Mouse (Mus musculus) C2C12 (cell line): ENCODE data around the gene Lrrc4c. TPM values are rescaled to one million over a fixed set of nuclear protein-coding genes. Genes with fewer than 3 reads are reported as not detected.
A peak's percentile ranks its signal among the peaks of the same experiment; 100 is the strongest.

ENCODE experiments used
- H3K27me3 ChIP-seq: one replicate; pipeline ENCODE4 v1.6.1; 2011; ENCODE audit not compliant: control insufficient read depth, insufficient read depth, insufficient read length
- H3K36me3 ChIP-seq: one replicate; pipeline ENCODE4 v1.6.1; 2011; ENCODE audit not compliant: control insufficient read depth, insufficient read depth
- H3K4me3 ChIP-seq: one replicate; pipeline ENCODE4 v1.5.1; 2011; ENCODE audit warnings: mild to moderate bottlenecking, control low read depth; ENCODE audit not compliant: poor library complexity, insufficient read depth, severe bottlenecking
- H3K79me2 ChIP-seq: one replicate; pipeline ENCODE4 v1.6.1; 2011; ENCODE audit not compliant: control insufficient read depth, insufficient read depth
- H3K79me3 ChIP-seq: one replicate; pipeline ENCODE4 v1.6.1; 2011; ENCODE audit warnings: low read depth, control low read depth
- H3ac ChIP-seq: one replicate; pipeline ENCODE3; 2011; ENCODE audit warnings: low read depth; ENCODE audit not compliant: control insufficient read depth, insufficient read length
- CEBPB ChIP-seq: IDR thresholded peaks from one replicate; pipeline ENCODE4 v1.6.1; 2011; ENCODE audit warnings: low read depth, mild to moderate bottlenecking, control low read depth, moderate library complexity
- CTCF ChIP-seq: IDR thresholded peaks from one replicate; pipeline ENCODE4 v1.5.1; 2011; ENCODE audit not compliant: control insufficient read depth, insufficient read depth, insufficient read length
- FOSL1 ChIP-seq: IDR thresholded peaks from one replicate; pipeline ENCODE4 v1.8.0; 2011; ENCODE audit warnings: mild to moderate bottlenecking, low read length; ENCODE audit not compliant: poor library complexity, insufficient read depth, severe bottlenecking
- MAX ChIP-seq: IDR thresholded peaks from one replicate; pipeline ENCODE4 v1.6.1; 2011; ENCODE audit warnings: mild to moderate bottlenecking, control low read depth
- MYOD1 ChIP-seq: IDR thresholded peaks from one replicate; pipeline ENCODE4 v1.6.1; 2011; ENCODE audit warnings: low read depth; ENCODE audit not compliant: control insufficient read depth, insufficient read length
- MYOG ChIP-seq: IDR thresholded peaks from one replicate; pipeline ENCODE4 v1.6.1; 2011; ENCODE audit not compliant: control insufficient read depth, insufficient read length; ENCODE audit errors: extremely low read depth
- USF1 ChIP-seq: IDR thresholded peaks from one replicate; pipeline ENCODE4 v1.6.1; 2011; ENCODE audit warnings: low read depth, mild to moderate bottlenecking, control low read depth, moderate library complexity
- polyA plus RNA-seq: library from polyadenylated mRNA; unstranded; fragments of >200 nt; fragmentation: generic; extraction: Trizol; gene quantifications from one replicate; pipeline ENCODE4 v1.2.1, GENCODE M21; 2012; ENCODE audit warnings: missing spikeins

Lrrc4c gene
- polyA plus RNA-seq, 1 experiment = 1.6 TPM

- no peaks in the 10 kb centered on the region for H3K79me3 ChIP-seq
- H3ac ChIP-seq = no peak overlapping the region
- H3K4me3 ChIP-seq = no peak overlapping the region
- no peaks in the 10 kb centered on the region for H3K79me2 ChIP-seq
- no peaks in the 10 kb centered on the region for H3K36me3 ChIP-seq
- no peak for TF ChIP-seq MYOG
- no peak for TF ChIP-seq MYOD1
- H3K27me3 ChIP-seq = no peaks in the 10 kb centered on the region
Observed at GRCm38 (mm10) chr2:97391437-97391836, 1073.5 kb downstream of the Lrrc4c start.

GRCm38 (mm10) chr2:97391876-97392275 lies 1073.9 kb downstream of the Lrrc4c start:
- no peak for TF ChIP-seq CEBPB
- no peak for TF ChIP-seq CTCF
- no peak for TF ChIP-seq MYOG
- no peak for TF ChIP-seq MAX
- TF ChIP-seq FOSL1 = no peak
- TF ChIP-seq MYOD1 = no peak
- TF ChIP-seq USF1 = no peak
- Histone ChIP-seq H3K4me3 (no peak overlapping the region), H3K27me3 (no peaks in the 10 kb centered on the region)

GRCm38 (mm10) chr2:97413066-97413465 lies 1095.1 kb downstream of the Lrrc4c start:
- TF ChIP-seq MYOG (no peak), CTCF (no peak), USF1 (no peak), MAX (no peak), FOSL1 (no peak)
- Histone ChIP-seq H3K79me3 (no peaks in the 10 kb centered on the region), H3K36me3 (no peaks in the 10 kb centered on the region)

More at GRCm38 (mm10) chr2:97391876-97392275, 1073.9 kb downstream of the Lrrc4c start:
- H3K79me3 ChIP-seq = no peaks in the 10 kb centered on the region
- no peaks in the 10 kb centered on the region for H3K79me2 ChIP-seq
- H3K36me3 ChIP-seq = no peaks in the 10 kb centered on the region
- no peak overlapping the region for H3ac ChIP-seq

GRCm38 (mm10) chr2:97414416-97415362 lies 1096.7 kb downstream of the Lrrc4c start:
- Histone ChIP-seq H3ac (no peak overlapping the region), H3K79me2 (no peaks in the 10 kb centered on the region), H3K79me3 (no peaks in the 10 kb centered on the region), H3K36me3 (no peaks in the 10 kb centered on the region), H3K4me3 (no peak overlapping the region), H3K27me3 (no peaks in the 10 kb centered on the region)
- no peak for TF ChIP-seq USF1
- no peak for TF ChIP-seq MYOG
- no peak for TF ChIP-seq CTCF
- no peak for TF ChIP-seq CEBPB
- TF ChIP-seq MYOD1 = no peak
- no peak for TF ChIP-seq MAX
- no peak for TF ChIP-seq FOSL1

More at GRCm38 (mm10) chr2:97413066-97413465, 1095.1 kb downstream of the Lrrc4c start:
- no peak overlapping the region for H3K4me3 ChIP-seq
- H3ac ChIP-seq = no peak overlapping the region
- H3K79me2 ChIP-seq = no peaks in the 10 kb centered on the region
- no peaks in the 10 kb centered on the region for H3K27me3 ChIP-seq

- H3K79me2 ChIP-seq = no peaks in the 10 kb centered on the region
- TF ChIP-seq CEBPB (peak; percentile 85), CTCF (no peak), MYOD1 (peak; percentile 73), MAX (no peak), MYOG (no peak), FOSL1 (peak; percentile 80), USF1 (no peak)
- no peaks in the 10 kb centered on the region for H3K36me3 ChIP-seq
- H3K4me3 ChIP-seq = no peak overlapping the region
- no peak overlapping the region for H3ac ChIP-seq
- no peaks in the 10 kb centered on the region for H3K79me3 ChIP-seq
- H3K27me3 ChIP-seq = no peaks in the 10 kb centered on the region
Observed at GRCm38 (mm10) chr2:97434140-97434539, 1116.2 kb downstream of the Lrrc4c start.

GRCm38 (mm10) chr2:97435616-97436015 lies 1117.6 kb downstream of the Lrrc4c start:
- H3K79me2 ChIP-seq = no peaks in the 10 kb centered on the region
- H3ac ChIP-seq = no peak overlapping the region
- no peaks in the 10 kb centered on the region for H3K36me3 ChIP-seq
- TF ChIP-seq MAX = no peak
- TF ChIP-seq CEBPB = no peak
- no peak for TF ChIP-seq USF1
- no peak for TF ChIP-seq MYOG
- no peak for TF ChIP-seq MYOD1
- TF ChIP-seq FOSL1 = no peak
- no peak for TF ChIP-seq CTCF
- H3K79me3 ChIP-seq = no peaks in the 10 kb centered on the region
- H3K4me3 ChIP-seq = no peak overlapping the region
- no peaks in the 10 kb centered on the region for H3K27me3 ChIP-seq
